Mouse (Mus musculus) bone marrow macrophage, adult 2 months (primary cell): ENCODE results near the gene Gm20661.

Experiments used
- CTCF ChIP-seq: IDR thresholded peaks from 2 replicates; pipeline ENCODE4 v1.5.1; 2012; ENCODE audit warnings: low read depth, mild to moderate bottlenecking, low read length, moderate library complexity
- POLR2A ChIP-seq: IDR thresholded peaks from 2 replicates; pipeline ENCODE4 v1.6.1; 2012; ENCODE audit warnings: mild to moderate bottlenecking, low read depth, low read length, borderline replicate concordance

GRCm38 (mm10) chr9:107968531-107968930 is 14.3 kb upstream of the Gm20661 start:
- TF ChIP-seq CTCF = no peak
- TF ChIP-seq POLR2A = no peak
